Mouse (Mus musculus) brain, embryonic 14.5 days (tissue): ENCODE measurements at regions not wholly inside any gene's neighbourhood (a gene's known extent, or its start where the extent isn't known, plus 50 kb on each side); places are given as distances from the start of the nearest gene placed in this dataset.

Experiments
- DNase-seq: peaks from one replicate; pipeline ENCODE4 v3.0.0-alpha.2; 2011; ENCODE audit warnings: low read depth
- CTCF ChIP-seq: fragments of 200-500 bp; IDR thresholded peaks from 2 replicates; pipeline ENCODE4 v1.5.1; 2012; ENCODE audit warnings: inconsistent platforms, mild to moderate bottlenecking, moderate library complexity, borderline replicate concordance; ENCODE audit not compliant: insufficient read depth, insufficient read length; ENCODE audit errors: extremely low read depth
- POLR2A ChIP-seq: fragments of 200-500 bp; IDR thresholded peaks from 2 replicates; pipeline ENCODE4 v1.6.1; 2012; ENCODE audit warnings: mild to moderate bottlenecking, inconsistent platforms, borderline replicate concordance; ENCODE audit not compliant: poor library complexity, insufficient read depth, insufficient read length, severe bottlenecking; ENCODE audit errors: extremely low read depth

GRCm38 (mm10) chr1:136754286-136754685, 129.6 kb downstream of the Zfp281 start:
- DNase-seq: no peak
- TF ChIP-seq POLR2A: no peak
- no peak for TF ChIP-seq CTCF

- no peak for DNase-seq
- no peak for TF ChIP-seq POLR2A
- peak; percentile 33; the same call in 1 of the 2 replicates for TF ChIP-seq CTCF
Measured at GRCm38 (mm10) chr1:136758730-136759129, 134.0 kb downstream of the Zfp281 start.

GRCm38 (mm10) chr1:136759164-136759563, 134.5 kb downstream of the Zfp281 start:
- TF ChIP-seq CTCF (no peak), POLR2A (no peak)
- DNase-seq: no peak

- no peak for DNase-seq
- no peak for TF ChIP-seq CTCF
- TF ChIP-seq POLR2A: no peak
Measured at GRCm38 (mm10) chr1:136761467-136761866, 136.8 kb downstream of the Zfp281 start.

- peak; percentile 21; the same call in 1 of the 2 replicates for TF ChIP-seq CTCF
- no peak for TF ChIP-seq POLR2A
- DNase-seq: peak; percentile 86
Measured at GRCm38 (mm10) chr1:136768969-136769401, 144.3 kb downstream of the Zfp281 start.

GRCm38 (mm10) chr1:136773743-136774142, 149.0 kb downstream of the Zfp281 start:
- no peak for DNase-seq
- TF ChIP-seq POLR2A: no peak
- TF ChIP-seq CTCF: peak; percentile 28; the same call in 1 of the 2 replicates

- DNase-seq: peak; percentile 18
- TF ChIP-seq POLR2A: no peak
Measured at GRCm38 (mm10) chr1:136776211-136776610, 151.5 kb downstream of the Zfp281 start.

GRCm38 (mm10) chr1:136777263-136777980, 152.7 kb downstream of the Zfp281 start:
- peak; percentile 78 for DNase-seq
- TF ChIP-seq POLR2A (no peak), CTCF (no peak)

GRCm38 (mm10) chr1:136779384-136779783, 154.7 kb downstream of the Zfp281 start:
- TF ChIP-seq CTCF (no peak), POLR2A (no peak)
- no peak for DNase-seq

GRCm38 (mm10) chr1:136781561-136782025, 156.9 kb downstream of the Zfp281 start:
- TF ChIP-seq POLR2A (no peak), CTCF (no peak)

GRCm38 (mm10) chr1:136782261-136782660, 157.6 kb downstream of the Zfp281 start:
- peak; percentile 76 for DNase-seq
- no peak for TF ChIP-seq POLR2A
- TF ChIP-seq CTCF: no peak

More at GRCm38 (mm10) chr1:136781561-136782025, 156.9 kb downstream of the Zfp281 start:
- peak; percentile 82 for DNase-seq

- DNase-seq: no peak
- no peak for TF ChIP-seq POLR2A
- no peak for TF ChIP-seq CTCF
Measured at GRCm38 (mm10) chr1:136784178-136784577, 159.5 kb downstream of the Zfp281 start.

GRCm38 (mm10) chr1:136788979-136789513, 164.3 kb downstream of the Zfp281 start:
- no peak for DNase-seq
- TF ChIP-seq CTCF (no peak), POLR2A (no peak)
